Mouse (Mus musculus) lung, adult 2 months (tissue): ENCODE measurements around the gene Ifi211.
"Not testable (repeated sequence)": the region's sequence is repeated elsewhere in the genome, so short reads cannot be mapped to it uniquely, and the experiment has no call there.

ENCODE experiments used
- CTCF ChIP-seq: fragments of 200-500 bp; IDR thresholded peaks from 2 replicates; pipeline ENCODE4 v1.5.1; 2011; ENCODE audit warnings: mild to moderate bottlenecking, low read length, control low read depth; ENCODE audit not compliant: insufficient read depth
- POLR2A ChIP-seq: fragments of 200-500 bp; IDR thresholded peaks from 2 replicates; pipeline ENCODE4 v1.6.1; 2011; ENCODE audit warnings: low read depth, mild to moderate bottlenecking, control low read depth, low read length, borderline replicate concordance; ENCODE audit errors: extremely low read depth

GRCm38 (mm10) chr1:173880004-173880666 is 32.7 kb downstream of the Ifi211 start:
- TF ChIP-seq CTCF, POLR2A: not testable (repeated sequence)
